Mouse (Mus musculus): ENCODE data around the gene Snx13. TPM values are rescaled to one million over a fixed set of nuclear protein-coding genes. Genes with fewer than 3 reads are reported as not detected.
A peak's percentile ranks its signal among the peaks of the same experiment; 100 is the strongest.

Snx13 gene
- polyA plus RNA-seq (2021): 34.8 TPM

GRCm38 (mm10) chr12:35046999-35047319 lies at the start of gene Snx13:
Gene Snx13 (plus strand): TSS chr12:35047186.
- no peaks in the 10 kb centered on the region for H3K27me3 ChIP-seq
- no peak for TF ChIP-seq CTCF (IDR thresholded peaks at IDR 0.05)
- ATAC-seq: peak; percentile 89
- DNase-seq (ENCODE audit: low read depth, low spot score): no peak
- in situ Hi-C loops (cut with MboI; ENCODE audit: low pct_unique_long_range_greater_than_20kb): no loop called here
- POLR2A ChIA-PET: no interaction called here
- CTCF ChIA-PET: no interaction called here

- DNase-seq (ENCODE audit: low read depth, low spot score) (no peak), ATAC-seq (peak; percentile 71)
- in situ Hi-C loops (cut with MboI; ENCODE audit: low pct_unique_long_range_greater_than_20kb): no loop called here
- TF ChIP-seq CTCF (IDR thresholded peaks at IDR 0.05): no peak
- ChIA-PET CTCF (interaction anchor here (1.5 kb wide), 1 partner anchor 15 kb away, joined by 3 read pairs; no protein-coding TSS in a partner anchor), POLR2A (interaction anchor here (0.6 kb wide), 1 partner anchor 35 kb away, joined by 3 read pairs; no protein-coding TSS in a partner anchor)
- peaks cover 5% of the 10 kb centered on the region for H3K27me3 ChIP-seq
These were observed 49.3 kb upstream of the Snx13 start for GRCm38 (mm10) chr12:34997597-34998182.

GRCm38 (mm10) chr12:34998778-34999467 lies 48.1 kb upstream of the Snx13 start:
- no peak for TF ChIP-seq CTCF (IDR thresholded peaks at IDR 0.05)
- in situ Hi-C loops (cut with MboI; ENCODE audit: low pct_unique_long_range_greater_than_20kb): no loop called here
- ChIA-PET CTCF (interaction anchor here (0.8 kb wide), 1 partner anchor 14 kb away, joined by 3 read pairs; the partner anchor contains the start of gene Prps1l1), POLR2A (no interaction called here)
- DNase-seq (ENCODE audit: low read depth, low spot score) (no peak), ATAC-seq (no peak)
- peaks cover 7% of the 10 kb centered on the region for H3K27me3 ChIP-seq

GRCm38 (mm10) chr12:35000323-35000722 lies 46.7 kb upstream of the Snx13 start:
- ATAC-seq (no peak), DNase-seq (ENCODE audit: low read depth, low spot score) (no peak)
- POLR2A ChIA-PET: no interaction called here
- peaks cover 7% of the 10 kb centered on the region for H3K27me3 ChIP-seq
- in situ Hi-C loops (cut with MboI; ENCODE audit: low pct_unique_long_range_greater_than_20kb): no loop called here
- TF ChIP-seq CTCF (IDR thresholded peaks at IDR 0.05): no peak
- CTCF ChIA-PET: no interaction called here

GRCm38 (mm10) chr12:35005748-35006147 lies 41.2 kb upstream of the Snx13 start:
- peaks cover 17% of the 10 kb centered on the region for H3K27me3 ChIP-seq
- no peak for TF ChIP-seq CTCF (IDR thresholded peaks at IDR 0.05)
- CTCF ChIA-PET: no interaction called here
- no peak for DNase-seq (ENCODE audit: low read depth, low spot score)
- ATAC-seq: no peak
- in situ Hi-C loops (cut with MboI; ENCODE audit: low pct_unique_long_range_greater_than_20kb): no loop called here
- POLR2A ChIA-PET: no interaction called here

- in situ Hi-C loops (cut with MboI; ENCODE audit: low pct_unique_long_range_greater_than_20kb): no loop called here
- no peak for TF ChIP-seq CTCF (IDR thresholded peaks at IDR 0.05)
- CTCF ChIA-PET: interaction anchor here (0.9 kb wide), 1 partner anchor 100 kb away, joined by 3 read pairs; no protein-coding TSS in a partner anchor
- peaks cover 11% of the 10 kb centered on the region for H3K27me3 ChIP-seq
- POLR2A ChIA-PET: no interaction called here
- DNase-seq (ENCODE audit: low read depth, low spot score) (no peak), ATAC-seq (no peak)
These were observed 39.1 kb upstream of the Snx13 start for GRCm38 (mm10) chr12:35007851-35008250.

- POLR2A ChIA-PET: no interaction called here
- ATAC-seq (no peak), DNase-seq (ENCODE audit: low read depth, low spot score) (no peak)
- in situ Hi-C loops (cut with MboI; ENCODE audit: low pct_unique_long_range_greater_than_20kb): no loop called here
- peaks cover 11% of the 10 kb centered on the region for H3K27me3 ChIP-seq
- CTCF ChIA-PET: interaction anchor here (0.9 kb wide), 1 partner anchor 100 kb away, joined by 3 read pairs; no protein-coding TSS in a partner anchor
- TF ChIP-seq CTCF (IDR thresholded peaks at IDR 0.05): no peak
These were observed 38.4 kb upstream of the Snx13 start for GRCm38 (mm10) chr12:35008340-35009137.

- POLR2A ChIA-PET: no interaction called here
- no peak for TF ChIP-seq CTCF (IDR thresholded peaks at IDR 0.05)
- ATAC-seq (no peak), DNase-seq (ENCODE audit: low read depth, low spot score) (no peak)
- peaks cover 16% of the 10 kb centered on the region for H3K27me3 ChIP-seq
- CTCF ChIA-PET: no interaction called here
- in situ Hi-C loops (cut with MboI; ENCODE audit: low pct_unique_long_range_greater_than_20kb): no loop called here
These were observed 35.5 kb upstream of the Snx13 start for GRCm38 (mm10) chr12:35011462-35011861.

GRCm38 (mm10) chr12:35013950-35014349 lies 33.0 kb upstream of the Snx13 start:
- TF ChIP-seq CTCF (IDR thresholded peaks at IDR 0.05): no peak
- ATAC-seq (no peak), DNase-seq (ENCODE audit: low read depth, low spot score) (no peak)
- in situ Hi-C loops (cut with MboI; ENCODE audit: low pct_unique_long_range_greater_than_20kb): no loop called here
- H3K27me3 ChIP-seq: peaks cover 5% of the 10 kb centered on the region
- POLR2A ChIA-PET: interaction anchor here (0.8 kb wide), 1 partner anchor 38 kb away, joined by 3 read pairs; no protein-coding TSS in a partner anchor
- CTCF ChIA-PET: no interaction called here

GRCm38 (mm10) chr12:35016056-35016455 lies 30.9 kb upstream of the Snx13 start:
- in situ Hi-C loops (cut with MboI; ENCODE audit: low pct_unique_long_range_greater_than_20kb): loop anchor here (5.0 kb wide), 1 partner anchor 359 kb away; no protein-coding TSS in a partner anchor
- CTCF ChIA-PET: no interaction called here
- peak; percentile 54 for TF ChIP-seq CTCF (IDR thresholded peaks at IDR 0.05)
- ATAC-seq (no peak), DNase-seq (ENCODE audit: low read depth, low spot score) (no peak)
- peaks cover 5% of the 10 kb centered on the region for H3K27me3 ChIP-seq
- POLR2A ChIA-PET: no interaction called here

All from Patski (cell line).